Mouse (Mus musculus) liver, embryonic 14.5 days (tissue): ENCODE measurements around the gene Ndufs4. TPM values are rescaled to one million over a fixed set of nuclear protein-coding genes. Genes with fewer than 3 reads are reported as not detected.
A peak's percentile ranks its signal among the peaks of the same experiment; 100 is the strongest.

Experiments used
- ATAC-seq: fragments of 200-750 bp; cut with Nextera tagmentation; 2 replicates; pipeline ENCODE4 v1.8.0; 2017; ENCODE audit warnings: moderate number of reproducible peaks, mild to moderate bottlenecking, moderate library complexity; ENCODE audit not compliant: insufficient read depth
- DNase-seq, 3 experiments: peaks; one replicate each; pipeline ENCODE4 v3.0.0-alpha.2; 2012 to 2013; ENCODE audit warnings: low read depth in 3 of 3, low spot score in 3 of 3
- H3K27ac ChIP-seq: fragments of 300-500 bp; sonication (generic); 2 replicates; pipeline ENCODE4 v1.5.1; 2014; ENCODE audit warnings: moderate library complexity, mild to moderate bottlenecking, control low read depth, inconsistent platforms
- H3K27me3 ChIP-seq: fragments of 300-500 bp; sonication (generic); 2 replicates; pipeline ENCODE4 v1.6.1; 2014; ENCODE audit warnings: mild to moderate bottlenecking, low read length, moderate library complexity; ENCODE audit not compliant: control insufficient read depth, insufficient read depth
- H3K36me3 ChIP-seq: fragments of 300-500 bp; sonication (generic); replicated peaks from 2 replicates; pipeline ENCODE4 v1.6.1; 2014; ENCODE audit warnings: low read depth; ENCODE audit not compliant: control insufficient read depth, insufficient read depth
- H3K4me1 ChIP-seq, 2 experiments: fragments of 200-500 bp in 1 of 2; fragments of 300-500 bp in 1 of 2; sonication (generic) in 1 of 2; replicated peaks; 2 replicates each; pipeline ENCODE4 v1.6.1; 2012 to 2014; ENCODE audit warnings: antibody characterized with exemption in 1 of 2, inconsistent platforms in 1 of 2, low read length in 1 of 2; ENCODE audit not compliant: control insufficient read depth in 2 of 2, insufficient read depth in 2 of 2
- H3K4me2 ChIP-seq: fragments of 300-500 bp; sonication (generic); 2 replicates; pipeline ENCODE4 v1.6.1; 2014; ENCODE audit warnings: low read depth, mild to moderate bottlenecking, control low read depth, moderate library complexity
- H3K4me3 ChIP-seq, 2 experiments: fragments of 200-500 bp in 1 of 2; fragments of 300-500 bp in 1 of 2; sonication (generic) in 1 of 2; 2 replicates each; pipeline ENCODE4 v1.5.1; 2012 to 2014; ENCODE audit warnings: low read depth in 2 of 2, low read length in 2 of 2, mild to moderate bottlenecking in 2 of 2, control low read depth in 1 of 2, inconsistent platforms in 1 of 2, moderate library complexity in 1 of 2; ENCODE audit not compliant: insufficient read depth in 1 of 2
- H3K9ac ChIP-seq: fragments of 300-500 bp; sonication (generic); replicated peaks from 2 replicates; pipeline ENCODE4 v1.6.1; 2014; ENCODE audit warnings: mild to moderate bottlenecking, control low read depth, moderate library complexity
- H3K9me3 ChIP-seq: fragments of 300-500 bp; sonication (generic); 2 replicates; pipeline ENCODE4 v1.6.1; 2016; ENCODE audit warnings: low read length, mixed read lengths; ENCODE audit not compliant: control insufficient read depth
- CTCF ChIP-seq: IDR thresholded peaks from 2 replicates; pipeline ENCODE4 v1.5.1; 2016; ENCODE audit warnings: antibody characterized with exemption, low read depth, control low read depth
- EP300 ChIP-seq: IDR thresholded peaks from 2 replicates; pipeline ENCODE4 v1.6.1; 2016; ENCODE audit warnings: antibody characterized with exemption, low read depth
- WGBS: fragments of 180-500 bp; shearing (Covaris S2); extraction: QIAGEN DNeasy Blood & Tissue Kit; methylation state at CpG from one replicate; pipeline ENCODE4 v1.1.7; 2014; ENCODE audit not compliant: insufficient replicate concordance; 5-methylcytosine and 5-hydroxymethylcytosine counted together
- polyA plus RNA-seq, 2 experiments: library from polyadenylated mRNA; depleted of rRNA in 1 of 2; stranded (reverse) in 1 of 2; unstranded in 1 of 2; fragments of >200 nt; fragmentation: Nextera tagmentation in 1 of 2; extraction: Ambion mirVana in 1 of 2; gene quantifications; 2 replicates each; pipeline versions ENCODE4 v1.2.1 to v1.2.3; 2012 to 2014

The Ndufs4 gene
- polyA plus RNA-seq, 2 experiments: 31.4 to 151 TPM

- Histone ChIP-seq H3K4me3 (no peak overlapping the region), H3K4me2 (peak overlapping the region; percentile 18)
Observed at GRCm38 (mm10) chr13:114271410-114272105, 116.5 kb downstream of the Ndufs4 start.

GRCm38 (mm10) chr13:114267741-114268140 lies 120.3 kb downstream of the Ndufs4 start:
- peaks cover 0 to 3% of the 10 kb centered on the region in 2 experiments; a peak in 1 of 4 replicates for H3K4me1 ChIP-seq
- no peak for DNase-seq
- H3K9ac ChIP-seq: no peak overlapping the region
- no peak overlapping the region for H3K4me3 ChIP-seq
- no peak for TF ChIP-seq EP300
- no peak for TF ChIP-seq CTCF
- no peaks in the 10 kb centered on the region for H3K9me3 ChIP-seq
- 77% methylated on average over 9 of the region's 9 CpGs for WGBS
- no peaks in the 10 kb centered on the region for H3K27me3 ChIP-seq
- H3K4me2 ChIP-seq: no peak overlapping the region
- no peak overlapping the region for H3K27ac ChIP-seq
- no peaks in the 10 kb centered on the region for H3K36me3 ChIP-seq
- no peak for ATAC-seq

More at GRCm38 (mm10) chr13:114271410-114272105, 116.5 kb downstream of the Ndufs4 start:
- TF ChIP-seq EP300 (no peak), CTCF (no peak)
- Histone ChIP-seq H3K27me3 (no peaks in the 10 kb centered on the region), H3K36me3 (no peaks in the 10 kb centered on the region), H3K9me3 (no peaks in the 10 kb centered on the region), H3K4me1 (peaks cover 0 to 3% of the 10 kb centered on the region in 2 experiments; a peak in 1 of 4 replicates), H3K9ac (no peak overlapping the region), H3K27ac (no peak overlapping the region)
- DNase-seq (peak in 1 of 3 experiments; percentile 6), ATAC-seq (peak; percentile 28)
- WGBS: 64% methylated on average over 16 of the region's 16 CpGs

- TF ChIP-seq CTCF: no peak
- H3K4me3 ChIP-seq: no peak overlapping the region
- no peaks in the 10 kb centered on the region for H3K9me3 ChIP-seq
- H3K27ac ChIP-seq: no peak overlapping the region
- H3K36me3 ChIP-seq: no peaks in the 10 kb centered on the region
- no peaks in the 10 kb centered on the region for H3K4me1 ChIP-seq
- H3K27me3 ChIP-seq: no peaks in the 10 kb centered on the region
- no peak overlapping the region for H3K9ac ChIP-seq
- DNase-seq (no peak), ATAC-seq (no peak)
- no peak overlapping the region for H3K4me2 ChIP-seq
- 59% methylated on average over 7 of the region's 7 CpGs for WGBS
Observed at GRCm38 (mm10) chr13:114260486-114261205, 127.4 kb downstream of the Ndufs4 start.

- DNase-seq (no peak), ATAC-seq (no peak)
- Histone ChIP-seq H3K4me1 (no peaks in the 10 kb centered on the region), H3K9ac (no peak overlapping the region), H3K27me3 (no peaks in the 10 kb centered on the region), H3K4me2 (no peak overlapping the region), H3K36me3 (no peaks in the 10 kb centered on the region), H3K9me3 (no peaks in the 10 kb centered on the region), H3K27ac (no peak overlapping the region), H3K4me3 (no peak overlapping the region)
- TF ChIP-seq EP300: no peak
- no peak for TF ChIP-seq CTCF
- 64% methylated on average over 10 of the region's 10 CpGs for WGBS
Observed at GRCm38 (mm10) chr13:114254697-114255096, 133.4 kb downstream of the Ndufs4 start.

Other genes with a start within 250 kb of the Ndufs4 start
- gene Fst, start 70.7 kb upstream of the Ndufs4 start, polyA plus RNA-seq (2012; rRNA removed): 1.5 and 2.8 TPM in 2 replicates
- gene Fst, start 70.7 kb upstream of the Ndufs4 start, polyA plus RNA-seq (2014; fragmentation: Nextera tagmentation; extraction: Ambion mirVana): 3.8 and 4.3 TPM in 2 replicates